Mouse (Mus musculus): ENCODE measurements around the gene Npepl1. TPM values are rescaled to one million over a fixed set of nuclear protein-coding genes. Genes with fewer than 3 reads are reported as not detected.

The Npepl1 gene
- polyA plus RNA-seq (2015; fragmentation: Nextera tagmentation; extraction: Ambion mirVana): 14.1 and 26.0 TPM in 2 replicates

DNA sequence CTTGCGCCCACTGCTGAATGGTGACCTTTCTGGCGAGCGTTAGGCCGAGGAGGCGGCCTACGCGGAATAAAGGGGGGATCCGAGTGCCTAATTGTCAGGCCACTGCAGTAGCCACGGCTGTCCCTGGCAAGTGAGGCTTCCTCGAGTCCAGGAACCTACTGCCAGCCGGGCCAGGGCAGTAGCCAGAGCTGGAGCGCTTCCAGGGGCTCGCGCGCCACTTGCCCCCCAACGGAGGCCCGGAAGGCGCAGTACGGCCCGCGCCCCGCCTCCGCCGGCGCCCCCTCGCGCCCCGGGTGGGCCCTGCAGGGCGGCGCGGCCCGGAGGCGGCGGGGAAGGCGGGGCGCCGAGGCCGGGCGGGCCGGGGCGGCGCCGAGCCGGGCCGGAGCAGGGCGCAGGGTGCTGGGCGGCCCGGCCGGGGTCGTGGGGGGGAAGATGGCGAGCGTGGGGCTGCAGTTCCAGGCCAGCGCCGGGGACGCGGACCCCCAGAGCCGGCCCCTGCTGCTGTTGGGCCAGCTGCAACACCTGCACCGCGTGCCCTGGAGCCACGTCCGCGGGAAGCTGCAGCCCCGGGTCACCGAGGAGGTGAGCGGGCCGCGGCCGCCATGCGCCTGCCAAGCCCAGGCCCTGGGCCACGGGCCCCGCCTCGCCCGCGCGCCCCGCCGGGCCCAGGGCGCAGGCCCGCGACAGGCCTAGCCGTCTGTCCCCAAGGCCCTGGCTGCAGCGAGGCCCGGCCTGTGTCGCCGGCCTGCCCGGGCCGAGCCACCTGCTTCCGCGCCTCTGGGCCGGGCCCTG, at the start of gene Npepl1:
Gene Npepl1, plus strand, starts transcription at position 359 of the 792 bp plus-strand sequence.
- Histone ChIP-seq H3K36me3 (no peaks in the 10 kb centered on the region), H3K9me3 (replicated peaks) (no peaks in the 10 kb centered on the region), H3K27me3 (replicated peaks) (0 out of 2 replicates have a peak, but pooled peaks cover 3% of the 10 kb centered on the region), H3K4me2 (peak within 1 kb of the TSS; percentile 68), H3K4me3 (replicated peaks) (peak within 1 kb of the TSS; percentile 41), H3K27ac (replicated peaks) (peak within 1 kb of the TSS; percentile 48; the same call in 1 of the 2 replicates), H3K4me1 (peaks cover 13% of the 10 kb centered on the region; the same call in 1 of the 2 replicates), H3K9ac (replicated peaks) (peak within 1 kb of the TSS; percentile 57)
- ATAC-seq (ENCODE audit: low FRiP score): peak; percentile 76
- WGBS: 4% methylated on average over 56 of the region's 90 CpGs

DNA sequence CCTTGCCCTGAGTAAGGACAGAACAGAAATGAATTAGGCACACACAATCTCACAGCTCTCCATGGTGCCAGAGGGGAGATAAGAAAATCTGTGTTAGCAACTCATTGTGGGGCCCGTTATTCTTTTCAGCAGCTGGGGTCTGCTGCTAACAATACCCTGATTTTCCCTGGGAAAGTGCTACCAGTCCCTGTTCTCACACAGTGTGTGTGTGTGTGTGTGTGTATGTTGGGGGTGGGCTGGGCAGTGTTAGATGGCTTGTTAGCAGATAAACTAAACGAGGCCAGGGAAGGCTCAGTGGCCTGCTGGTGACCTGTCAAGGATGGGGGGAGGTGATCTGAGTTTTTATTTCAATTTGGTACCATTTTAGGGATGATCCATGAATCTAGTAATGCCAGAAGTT, 48.9 kb upstream of the Npepl1 start:
- no peak overlapping the region for H3K9ac ChIP-seq (replicated peaks)
- H3K27me3 ChIP-seq (replicated peaks): no peaks in the 10 kb centered on the region
- H3K36me3 ChIP-seq: no peaks in the 10 kb centered on the region
- WGBS: 25% methylated on average over 2 of the region's 2 CpGs
- H3K9me3 ChIP-seq (replicated peaks): no peaks in the 10 kb centered on the region
- no peaks in the 10 kb centered on the region for H3K4me1 ChIP-seq
- ATAC-seq (ENCODE audit: low FRiP score): no peak
- no peak overlapping the region for H3K4me2 ChIP-seq
- no peak overlapping the region for H3K4me3 ChIP-seq (replicated peaks)
- H3K27ac ChIP-seq (replicated peaks): no peak overlapping the region

DNA sequence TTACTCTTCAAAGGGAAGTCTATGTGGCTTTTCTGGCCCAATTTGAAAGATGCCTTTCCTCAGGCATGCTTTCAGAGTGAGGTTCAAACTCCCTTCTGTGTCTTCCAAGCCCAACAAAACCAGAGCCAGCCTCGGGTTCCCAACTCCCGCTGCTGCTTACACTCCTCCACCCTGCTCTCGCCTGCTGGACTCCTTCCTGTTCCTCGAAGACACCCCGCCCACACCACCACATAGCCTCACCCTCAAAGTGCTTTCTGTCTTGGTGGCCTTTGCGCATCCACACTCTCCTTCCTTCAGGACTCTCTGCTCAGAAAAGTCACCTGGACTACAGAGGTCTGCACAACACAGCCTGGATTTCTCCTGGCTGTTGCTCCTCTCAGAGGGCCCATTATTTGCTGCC, 47.1 kb upstream of the Npepl1 start:
- no peak overlapping the region for H3K4me2 ChIP-seq
- WGBS: 88% methylated on average over 6 of the region's 6 CpGs
- H3K4me3 ChIP-seq (replicated peaks): no peak overlapping the region
- no peak for ATAC-seq (ENCODE audit: low FRiP score)
- H3K9ac ChIP-seq (replicated peaks): no peak overlapping the region
- H3K9me3 ChIP-seq (replicated peaks): no peaks in the 10 kb centered on the region
- H3K27me3 ChIP-seq (replicated peaks): no peaks in the 10 kb centered on the region
- no peak overlapping the region for H3K27ac ChIP-seq (replicated peaks)
- no peaks in the 10 kb centered on the region for H3K4me1 ChIP-seq
- no peaks in the 10 kb centered on the region for H3K36me3 ChIP-seq

DNA sequence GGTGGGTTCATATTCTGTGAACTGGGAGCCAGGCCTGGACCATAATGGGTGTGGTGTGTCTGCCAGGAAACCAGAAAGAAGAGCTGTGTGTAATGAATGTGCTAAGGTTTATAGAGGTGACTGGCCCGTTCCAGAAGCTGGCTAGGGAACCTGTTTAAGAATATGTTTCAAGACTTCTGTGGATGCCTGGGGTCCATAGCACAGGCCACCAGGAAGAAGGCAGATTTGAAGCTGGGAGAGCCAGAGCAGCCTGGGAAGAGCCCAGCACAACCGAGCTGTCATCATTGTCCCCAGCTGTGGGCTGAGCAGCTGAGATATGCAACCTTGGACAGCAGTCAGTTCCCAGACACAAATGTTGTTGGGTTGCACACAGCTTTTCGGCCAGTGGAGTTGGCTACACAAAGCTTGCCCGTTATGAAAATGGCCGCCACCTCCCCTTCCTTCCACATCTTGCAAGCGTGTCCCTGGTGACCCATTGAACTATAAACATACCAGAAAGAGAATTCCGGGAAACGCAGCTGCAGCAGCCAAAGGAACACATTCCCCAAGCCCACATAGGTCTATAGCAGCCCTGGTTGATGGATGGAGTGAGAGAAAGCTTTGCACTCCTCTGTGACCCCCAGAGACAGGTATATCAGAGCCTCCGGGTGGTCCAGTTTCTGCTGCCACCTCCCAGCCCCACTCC, 46.5 kb upstream of the Npepl1 start:
- Histone ChIP-seq H3K4me2 (no peak overlapping the region), H3K4me1 (no peaks in the 10 kb centered on the region), H3K36me3 (no peaks in the 10 kb centered on the region), H3K9me3 (replicated peaks) (no peaks in the 10 kb centered on the region), H3K4me3 (replicated peaks) (no peak overlapping the region), H3K27me3 (replicated peaks) (no peaks in the 10 kb centered on the region), H3K9ac (replicated peaks) (no peak overlapping the region), H3K27ac (replicated peaks) (no peak overlapping the region)
- no peak for ATAC-seq (ENCODE audit: low FRiP score)
- WGBS: 54% methylated on average over 9 of the region's 9 CpGs

DNA sequence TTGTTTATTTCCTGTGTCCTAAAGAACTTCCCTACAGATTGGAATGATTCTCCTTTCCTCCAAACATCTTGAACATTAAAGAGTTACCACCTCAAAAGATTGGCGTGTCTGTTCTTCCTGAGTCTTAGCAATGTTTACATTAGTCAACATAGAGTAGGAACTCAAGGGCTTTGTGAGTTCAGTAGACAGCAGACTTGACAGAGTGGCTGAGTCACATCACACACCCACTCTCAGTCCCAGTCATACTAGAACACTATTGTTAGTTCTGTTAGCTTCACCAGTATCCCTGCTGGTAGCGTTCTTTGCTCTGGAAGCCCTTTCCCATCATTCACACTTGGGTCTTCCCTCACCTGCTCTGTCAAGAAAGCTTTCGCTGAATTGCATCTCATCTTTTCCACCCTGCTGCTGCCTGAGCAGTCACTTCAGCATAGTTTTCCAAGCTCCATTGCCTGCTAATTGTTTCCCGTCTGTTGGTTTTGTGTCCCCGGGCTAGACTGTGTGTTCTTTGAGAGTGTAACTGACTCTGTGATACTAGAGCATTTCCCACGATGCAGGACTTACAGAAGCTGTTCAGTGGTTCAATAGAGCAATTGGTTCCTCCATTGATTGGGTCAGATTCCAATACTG, 42.2 kb upstream of the Npepl1 start:
- no peak overlapping the region for H3K4me2 ChIP-seq
- H3K4me3 ChIP-seq (replicated peaks): no peak overlapping the region
- 71% methylated on average over 6 of the region's 6 CpGs for WGBS
- H3K27me3 ChIP-seq (replicated peaks): no peaks in the 10 kb centered on the region
- no peak for ATAC-seq (ENCODE audit: low FRiP score)
- H3K9me3 ChIP-seq (replicated peaks): no peaks in the 10 kb centered on the region
- no peak overlapping the region for H3K9ac ChIP-seq (replicated peaks)
- no peaks in the 10 kb centered on the region for H3K36me3 ChIP-seq
- no peaks in the 10 kb centered on the region for H3K4me1 ChIP-seq
- no peak overlapping the region for H3K27ac ChIP-seq (replicated peaks)

DNA sequence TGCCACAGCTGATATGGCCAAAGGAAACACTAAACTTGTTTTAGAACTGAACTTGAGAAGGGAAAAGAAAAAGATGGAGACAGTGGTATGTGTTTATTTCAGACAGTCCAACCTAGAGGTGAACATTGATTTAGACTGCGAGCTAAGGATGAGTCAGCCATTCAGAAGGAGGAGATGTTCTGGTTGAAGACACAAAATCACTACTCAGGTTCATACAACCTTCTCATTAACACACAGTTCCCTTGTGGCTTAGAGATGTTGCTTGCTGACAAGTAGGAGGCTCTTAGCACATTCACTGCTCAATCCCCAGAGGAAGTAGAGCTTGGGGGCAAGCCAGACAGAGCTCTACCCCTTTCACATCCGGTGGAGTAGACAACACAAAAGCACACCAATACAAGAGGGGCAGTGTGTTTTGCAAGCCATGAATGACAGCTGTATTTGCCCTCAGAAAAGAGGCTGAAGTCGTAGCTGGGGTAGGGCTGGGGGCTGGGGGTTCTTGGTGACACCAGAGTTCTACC, 40.6 kb upstream of the Npepl1 start:
- Histone ChIP-seq H3K27ac (replicated peaks) (no peak overlapping the region), H3K36me3 (no peaks in the 10 kb centered on the region), H3K9me3 (replicated peaks) (no peaks in the 10 kb centered on the region), H3K9ac (replicated peaks) (no peak overlapping the region), H3K4me2 (no peak overlapping the region), H3K4me3 (replicated peaks) (no peak overlapping the region), H3K27me3 (replicated peaks) (no peaks in the 10 kb centered on the region), H3K4me1 (peaks cover 12% of the 10 kb centered on the region)
- no peak for ATAC-seq (ENCODE audit: low FRiP score)
- WGBS: 61% methylated on average over 3 of the region's 3 CpGs

DNA sequence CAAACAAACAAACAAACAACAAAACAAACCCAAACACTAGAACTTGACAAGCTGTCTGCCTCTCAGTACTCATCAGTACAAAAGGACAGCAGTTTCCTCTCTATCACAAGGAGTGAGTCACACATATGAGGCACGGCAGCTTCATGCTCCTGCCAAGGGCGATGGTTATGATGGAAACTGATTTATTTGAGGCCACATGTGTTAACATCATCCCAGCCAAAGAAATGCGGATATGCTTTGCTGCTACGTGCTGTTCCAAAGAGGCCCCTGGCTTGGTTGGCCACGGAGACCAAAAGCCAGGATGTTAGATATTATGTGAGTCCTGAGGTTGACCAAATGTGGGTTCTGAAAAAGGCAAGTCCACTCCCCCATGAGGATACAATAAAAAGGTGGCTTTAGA, 38.7 kb upstream of the Npepl1 start:
- no peaks in the 10 kb centered on the region for H3K36me3 ChIP-seq
- H3K27ac ChIP-seq (replicated peaks): no peak overlapping the region
- no peaks in the 10 kb centered on the region for H3K27me3 ChIP-seq (replicated peaks)
- no peak for ATAC-seq (ENCODE audit: low FRiP score)
- H3K4me1 ChIP-seq: peaks cover 29% of the 10 kb centered on the region
- H3K4me3 ChIP-seq (replicated peaks): no peak overlapping the region
- H3K9ac ChIP-seq (replicated peaks): no peak overlapping the region
- H3K4me2 ChIP-seq: no peak overlapping the region
- WGBS: 90% methylated on average over 5 of the region's 5 CpGs
- H3K9me3 ChIP-seq (replicated peaks): no peaks in the 10 kb centered on the region

DNA sequence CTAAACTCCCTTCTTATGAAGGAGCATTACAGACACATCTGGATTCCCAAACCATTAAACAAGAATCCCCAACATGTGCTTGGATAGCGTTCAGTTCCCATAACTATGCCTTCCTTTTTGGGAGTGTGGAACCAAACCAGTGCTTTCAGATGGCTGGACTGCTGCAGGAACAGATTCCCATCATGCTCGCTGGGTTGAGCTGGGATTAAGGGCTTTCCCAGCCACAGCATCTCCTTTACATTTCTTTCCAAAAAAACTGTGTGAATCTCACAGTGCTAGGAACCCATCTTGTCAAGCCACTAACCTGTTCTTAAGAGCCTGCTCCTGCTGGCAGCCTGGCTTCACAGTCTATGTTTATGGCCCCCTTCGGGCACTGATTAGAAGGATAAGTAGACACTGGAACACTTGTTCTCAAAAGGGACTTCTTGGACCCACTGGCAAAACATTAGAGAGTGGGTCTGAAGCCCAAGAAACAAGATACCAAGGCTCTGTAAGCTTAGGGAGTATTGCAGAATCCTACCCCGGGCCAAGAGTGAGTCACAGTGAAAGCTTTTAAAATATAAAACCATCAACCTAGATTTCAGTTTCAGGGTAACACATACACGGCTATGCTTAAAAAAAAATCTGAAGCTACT, 36.9 kb upstream of the Npepl1 start:
- Histone ChIP-seq H3K27ac (replicated peaks) (no peak overlapping the region), H3K4me3 (replicated peaks) (no peak overlapping the region), H3K9ac (replicated peaks) (no peak overlapping the region), H3K4me2 (no peak overlapping the region), H3K9me3 (replicated peaks) (no peaks in the 10 kb centered on the region), H3K4me1 (peaks cover 47% of the 10 kb centered on the region), H3K27me3 (replicated peaks) (no peaks in the 10 kb centered on the region), H3K36me3 (no peaks in the 10 kb centered on the region)
- ATAC-seq (ENCODE audit: low FRiP score): no peak
- 80% methylated on average over 5 of the region's 5 CpGs for WGBS

DNA sequence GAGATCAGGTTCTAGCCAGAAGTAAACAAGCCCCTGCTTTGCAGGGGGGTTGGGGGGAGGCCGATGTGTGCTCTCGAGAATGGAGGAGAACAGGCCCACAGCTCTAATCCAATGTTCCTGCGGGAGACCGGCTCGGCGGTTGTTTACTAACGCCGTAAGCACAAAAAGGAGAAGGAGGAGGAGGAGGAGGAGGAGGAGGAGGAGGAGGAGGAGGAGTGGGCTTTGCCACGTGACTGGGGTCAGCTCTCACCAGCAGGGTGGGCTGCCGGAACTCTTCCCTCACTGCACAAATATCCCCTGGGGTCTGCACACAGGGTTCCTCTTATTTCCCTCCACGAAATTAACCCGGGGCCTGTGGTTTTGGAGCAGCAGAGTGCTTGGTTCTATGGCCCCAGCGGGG, 35.5 kb upstream of the Npepl1 start:
- Histone ChIP-seq H3K36me3 (no peaks in the 10 kb centered on the region), H3K27ac (replicated peaks) (peak overlapping the region; percentile 90)
- WGBS: under 1% methylated on average over 10 of the region's 13 CpGs

DNA sequence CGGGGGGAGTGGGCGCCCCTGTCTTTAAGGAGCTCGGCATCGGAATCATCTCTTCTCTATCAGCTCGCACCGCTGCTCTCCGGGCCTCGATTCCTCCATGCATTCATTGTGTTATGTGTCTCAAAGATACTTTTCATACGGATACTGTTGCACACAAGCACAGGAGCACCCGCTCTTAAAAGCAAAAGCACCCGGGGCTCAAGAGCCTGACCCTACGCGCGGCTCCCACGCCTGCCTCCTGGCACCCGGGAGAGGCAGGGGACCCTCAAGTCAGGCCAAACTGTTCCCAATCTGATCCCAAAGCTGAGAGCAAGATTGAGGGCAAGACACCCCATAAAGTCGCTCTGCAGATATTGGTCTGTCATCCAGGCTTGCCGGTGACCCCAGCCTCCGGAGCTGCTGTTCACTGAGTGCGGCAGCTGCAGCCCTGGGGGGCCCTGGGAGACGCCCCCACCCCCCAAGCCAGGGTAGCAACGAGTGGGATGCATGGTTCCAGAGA, 35.0 kb upstream of the Npepl1 start:
- Histone ChIP-seq H3K36me3 (no peaks in the 10 kb centered on the region), H3K4me1 (peaks cover 49% of the 10 kb centered on the region), H3K9me3 (replicated peaks) (no peaks in the 10 kb centered on the region), H3K4me3 (replicated peaks) (peak overlapping the region; percentile 84), H3K27me3 (replicated peaks) (no peaks in the 10 kb centered on the region), H3K27ac (replicated peaks) (peak overlapping the region; percentile 90), H3K9ac (replicated peaks) (peak overlapping the region; percentile 50), H3K4me2 (peak overlapping the region; percentile 92)
- ATAC-seq (ENCODE audit: low FRiP score): no peak
- WGBS: 4% methylated on average over 22 of the region's 22 CpGs

More for the DNA sequence above, 35.5 kb upstream of the Npepl1 start:
- Histone ChIP-seq H3K9me3 (replicated peaks) (no peaks in the 10 kb centered on the region), H3K9ac (replicated peaks) (peak overlapping the region; percentile 50), H3K4me1 (peaks cover 49% of the 10 kb centered on the region), H3K27me3 (replicated peaks) (no peaks in the 10 kb centered on the region), H3K4me2 (peak overlapping the region; percentile 92), H3K4me3 (replicated peaks) (peak overlapping the region; percentile 84)
- ATAC-seq (ENCODE audit: low FRiP score): peak; percentile 18; the same call in 1 of the 2 replicates

All from neural tube, embryonic 15.5 days (tissue).